Mouse (Mus musculus): ENCODE measurements around the gene Mettl13.
A peak's percentile ranks its signal among the peaks of the same experiment; 100 is the strongest.

Gene Mettl13

GRCm38 (mm10) chr1:162548016-162548916 is at the start of gene Mettl13:
Gene Mettl13 (minus strand): TSS chr1:162548551.
- DNase-seq (ENCODE audit: low read depth) = peak; percentile 85

GRCm38 (mm10) chr1:162597379-162598102 is 49.2 kb upstream of the Mettl13 start:
- DNase-seq (ENCODE audit: low read depth) = no peak

GRCm38 (mm10) chr1:162590415-162590997 is 42.2 kb upstream of the Mettl13 start:
- no peak for DNase-seq (ENCODE audit: low read depth)

- no peak for DNase-seq (ENCODE audit: low read depth)
Observed at GRCm38 (mm10) chr1:162589443-162589842, 41.1 kb upstream of the Mettl13 start.

- DNase-seq (ENCODE audit: low read depth) = no peak
Observed at GRCm38 (mm10) chr1:162588606-162589005, 40.3 kb upstream of the Mettl13 start.

GRCm38 (mm10) chr1:162586282-162586681 is 37.9 kb upstream of the Mettl13 start:
- DNase-seq (ENCODE audit: low read depth) = no peak

- DNase-seq (ENCODE audit: low read depth) = no peak
Observed at GRCm38 (mm10) chr1:162582884-162583283, 34.5 kb upstream of the Mettl13 start.

- DNase-seq (ENCODE audit: low read depth) = no peak
Observed at GRCm38 (mm10) chr1:162575098-162575497, 26.7 kb upstream of the Mettl13 start.

- no peak for DNase-seq (ENCODE audit: low read depth)
Observed at GRCm38 (mm10) chr1:162570931-162571601, 22.7 kb upstream of the Mettl13 start.

GRCm38 (mm10) chr1:162570260-162570748 is 22.0 kb upstream of the Mettl13 start, which contains the start of gene Vamp4:
Gene Vamp4 (plus strand): TSS chr1:162570515.
- DNase-seq (ENCODE audit: low read depth) = peak; percentile 82

GRCm38 (mm10) chr1:162567351-162567750 is 19.0 kb upstream of the Mettl13 start:
- DNase-seq (ENCODE audit: low read depth) = no peak

GRCm38 (mm10) chr1:162564992-162565391 is 16.6 kb upstream of the Mettl13 start:
- no peak for DNase-seq (ENCODE audit: low read depth)

- DNase-seq (ENCODE audit: low read depth) = no peak
Observed at GRCm38 (mm10) chr1:162563236-162563635, 14.9 kb upstream of the Mettl13 start.

- DNase-seq (ENCODE audit: low read depth) = no peak
Observed at GRCm38 (mm10) chr1:162554193-162554592, 5.8 kb upstream of the Mettl13 start.

GRCm38 (mm10) chr1:162552956-162553355 is 4.6 kb upstream of the Mettl13 start:
- DNase-seq (ENCODE audit: low read depth) = no peak

GRCm38 (mm10) chr1:162549615-162550283 is 1.4 kb upstream of the Mettl13 start:
- DNase-seq (ENCODE audit: low read depth) = no peak

GRCm38 (mm10) chr1:162548917-162549613 is 714 bp upstream of the Mettl13 start:
- no peak for DNase-seq (ENCODE audit: low read depth)

GRCm38 (mm10) chr1:162547607-162548006 is 744 bp downstream of the Mettl13 start:
- DNase-seq (ENCODE audit: low read depth) = no peak

- no peak for DNase-seq (ENCODE audit: low read depth)
Observed at GRCm38 (mm10) chr1:162543231-162543630, 5.1 kb downstream of the Mettl13 start.

- no peak for DNase-seq (ENCODE audit: low read depth)
Observed at GRCm38 (mm10) chr1:162533766-162534560, 14.4 kb downstream of the Mettl13 start.

Data from c-Kit-positive CD71-negative TER-119-negative erythroid progenitor cells, embryonic 14.5 days (primary cell).